Mouse (Mus musculus) CH12.LX (cell line): ENCODE results near the gene Hoxa9. TPM values are rescaled to one million over a fixed set of nuclear protein-coding genes. Genes with fewer than 3 reads are reported as not detected.

ENCODE experiments used
- DNase-seq: peaks from one replicate; pipeline ENCODE4 v3.0.0-alpha.2; 2013; ENCODE audit errors: extremely low read depth
- H3K27ac ChIP-seq: 2 replicates; pipeline ENCODE4 v1.5.1; 2012; ENCODE audit warnings: low read depth, mild to moderate bottlenecking, control low read depth, moderate library complexity; ENCODE audit not compliant: insufficient read depth
- H3K27me3 ChIP-seq: replicated peaks from 2 replicates; pipeline ENCODE3; 2012; ENCODE audit warnings: inconsistent platforms
- H3K36me3 ChIP-seq, 2 experiments: replicated peaks in 1 of 2; 2 replicates each; pipeline versions ENCODE3 to v1.6.1; 2012; ENCODE audit warnings: inconsistent platforms in 1 of 2, low read length in 1 of 2, mild to moderate bottlenecking in 1 of 2, mixed read lengths in 1 of 2, moderate library complexity in 1 of 2; ENCODE audit not compliant: control insufficient read depth in 1 of 2, insufficient read depth in 1 of 2
- H3K4me1 ChIP-seq, 2 experiments: 2 replicates each; pipeline ENCODE4 v1.6.1; 2012; ENCODE audit warnings: inconsistent platforms in 1 of 2, moderate library complexity in 1 of 2; ENCODE audit not compliant: insufficient read depth in 2 of 2, control insufficient read depth in 1 of 2
- H3K4me2 ChIP-seq: 2 replicates; pipeline ENCODE4 v1.6.1; 2012; ENCODE audit warnings: low read depth, mild to moderate bottlenecking, control low read depth; ENCODE audit not compliant: poor library complexity, insufficient read depth, severe bottlenecking
- H3K4me3 ChIP-seq, 3 experiments: fragments of 150-350 bp in 1 of 3; sonication (generic) in 1 of 3; replicated peaks in 1 of 3; 2 replicates each; pipeline versions ENCODE3 to v1.5.1; 2011 to 2012; ENCODE audit warnings: low read depth in 2 of 3, low read length in 2 of 3, mild to moderate bottlenecking in 2 of 3, moderate library complexity in 2 of 3, control low read depth in 1 of 3, improper control_type of control experiment in 1 of 3, inconsistent platforms in 1 of 3, mixed read lengths in 1 of 3; ENCODE audit not compliant: poor library complexity in 1 of 3
- H3K79me2 ChIP-seq: replicated peaks from 2 replicates; pipeline ENCODE4 v1.6.1; 2012; ENCODE audit warnings: mild to moderate bottlenecking, moderate library complexity; ENCODE audit not compliant: control insufficient read depth, poor library complexity, insufficient read depth, severe bottlenecking; ENCODE audit errors: extremely low read depth
- H3K9ac ChIP-seq: 2 replicates; pipeline ENCODE4 v1.6.1; 2012; ENCODE audit warnings: low read depth, mild to moderate bottlenecking, control low read depth, moderate library complexity; ENCODE audit not compliant: insufficient read depth
- H3K9me3 ChIP-seq: replicated peaks from 2 replicates; pipeline ENCODE3; 2012; ENCODE audit warnings: low read length, inconsistent platforms, mixed read lengths
- BHLHE40 ChIP-seq: IDR thresholded peaks from 2 replicates; pipeline ENCODE4 v1.6.1; 2011; ENCODE audit warnings: mild to moderate bottlenecking, low read depth, low read length, improper control_type of control experiment
- CHD2 ChIP-seq: IDR thresholded peaks from 2 replicates; pipeline ENCODE4 v1.6.1; 2011; ENCODE audit warnings: low read length, improper control_type of control experiment
- ETS1 ChIP-seq: conservative IDR thresholded peaks from 2 replicates; pipeline ENCODE4 v1.6.1; 2012; ENCODE audit warnings: low read depth, mild to moderate bottlenecking, inconsistent platforms, low read length, improper control_type of control experiment, moderate library complexity
- HCFC1 ChIP-seq: IDR thresholded peaks from 2 replicates; pipeline ENCODE4 v1.6.1; 2012; ENCODE audit warnings: low read depth, mild to moderate bottlenecking, inconsistent platforms, low read length, improper control_type of control experiment
- KAT2A ChIP-seq: IDR thresholded peaks from 2 replicates; pipeline ENCODE4 v1.6.1; 2012; ENCODE audit warnings: low read length, improper control_type of control experiment, inconsistent platforms; ENCODE audit not compliant: insufficient replicate concordance
- MXI1 ChIP-seq: IDR thresholded peaks from 2 replicates; pipeline ENCODE4 v1.6.1; 2011; ENCODE audit warnings: mild to moderate bottlenecking, low read depth, low read length, improper control_type of control experiment
- MYC ChIP-seq: IDR thresholded peaks from 2 replicates; pipeline ENCODE4 v1.6.1; 2011; ENCODE audit warnings: low read depth, mild to moderate bottlenecking, improper control_type of control experiment, low read length
- NRF1 ChIP-seq: IDR thresholded peaks from 2 replicates; pipeline ENCODE4 v1.6.1; 2014; ENCODE audit warnings: low read depth, mild to moderate bottlenecking, inconsistent platforms, low read length, improper control_type of control experiment, moderate library complexity
- PAX5 ChIP-seq: IDR thresholded peaks from 2 replicates; pipeline ENCODE4 v1.6.1; 2012; ENCODE audit warnings: low read length, inconsistent platforms, mixed read lengths
- POLR2A ChIP-seq: IDR thresholded peaks from 2 replicates; pipeline ENCODE4 v1.6.1; 2011; ENCODE audit warnings: low read depth, mild to moderate bottlenecking, improper control_type of control experiment, low read length
- RCOR1 ChIP-seq: conservative IDR thresholded peaks from 2 replicates; pipeline ENCODE4 v1.6.1; 2012; ENCODE audit warnings: low read depth, mild to moderate bottlenecking, inconsistent platforms, low read length, improper control_type of control experiment
- SIN3A ChIP-seq: IDR thresholded peaks from 2 replicates; pipeline ENCODE4 v1.6.1; 2012; ENCODE audit warnings: low read length, improper control_type of control experiment, inconsistent platforms
- SMC3 ChIP-seq: IDR thresholded peaks from 2 replicates; pipeline ENCODE4 v1.6.1; 2011; ENCODE audit warnings: low read depth, low read length, improper control_type of control experiment
- UBTF ChIP-seq: IDR thresholded peaks from 2 replicates; pipeline ENCODE4 v1.6.1; 2012; ENCODE audit warnings: low read depth, mild to moderate bottlenecking, inconsistent platforms, low read length, improper control_type of control experiment, moderate library complexity
- USF1 ChIP-seq: IDR thresholded peaks from 2 replicates; pipeline ENCODE4 v1.6.1; 2014; ENCODE audit warnings: low read depth, mild to moderate bottlenecking, inconsistent platforms, low read length, improper control_type of control experiment
- ZC3H11A ChIP-seq: IDR thresholded peaks from 2 replicates; pipeline ENCODE4 v1.6.1; 2012; ENCODE audit warnings: low read depth, mild to moderate bottlenecking, inconsistent platforms, low read length, improper control_type of control experiment
- ZKSCAN1 ChIP-seq: IDR thresholded peaks from 2 replicates; pipeline ENCODE4 v1.6.1; 2012; ENCODE audit warnings: low read depth, inconsistent platforms, low read length, improper control_type of control experiment, borderline replicate concordance
- ZMIZ1 ChIP-seq: IDR thresholded peaks from 2 replicates; pipeline ENCODE4 v1.6.1; 2012; ENCODE audit warnings: low read depth, mild to moderate bottlenecking, inconsistent platforms, low read length, improper control_type of control experiment
- ZNF384 ChIP-seq: IDR thresholded peaks from 2 replicates; pipeline ENCODE4 v1.6.1; 2012; ENCODE audit warnings: low read depth, low read length, improper control_type of control experiment, inconsistent platforms
- dilution Hi-C: fragments of 300-500 bp; cut with MboI; formaldehyde crosslinking; loops from 2 replicates; pipeline ENCODE4 v1.14.3; 2020; ENCODE audit warnings: low sequenced_read_pairs; ENCODE audit not compliant: extremely low pct_unique_long_range_greater_than_20kb, extremely low pct_ligation_motif_present
- in situ Hi-C: fragments of 300-500 bp; cut with MboI; formaldehyde crosslinking; loops from 3 replicates; pipeline ENCODE4 v1.14.3; 2019; ENCODE audit warnings: low sequenced_read_pairs, low pct_ligation_motif_present, low pct_unique_long_range_greater_than_20kb, mixed read lengths
- polyA plus RNA-seq: library from polyadenylated mRNA; unstranded; fragments of >175 nt; gene quantifications from 2 replicates; pipeline ENCODE4 v1.2.1, GENCODE M21; 2012; ENCODE audit warnings: low read depth; ENCODE audit not compliant: insufficient read length
- total RNA-seq, 2 experiments: library from RNA; depleted of rRNA; stranded (reverse); fragments of 300-350 nt in 1 of 2; fragments of >200 nt in 1 of 2; gene quantifications; 2 replicates each; pipeline ENCODE4 v1.2.3; 2012 to 2014

The Hoxa9 gene
- total and polyA plus RNA-seq, 3 experiments, result 0.30 to 0.47 (median 0.30) TPM

GRCm38 (mm10) chr6:52246916-52247315 is 16.0 kb upstream of the Hoxa9 start:
- no peak overlapping the region for H3K4me2 ChIP-seq
- H3K79me2 ChIP-seq, result no peaks in the 10 kb centered on the region
- no peaks in the 10 kb centered on the region for H3K27me3 ChIP-seq
- no peak overlapping the region for H3K27ac ChIP-seq
- no peak for DNase-seq
- no peak for TF ChIP-seq USF1
- no peak for TF ChIP-seq MYC
- TF ChIP-seq NRF1, result no peak
- TF ChIP-seq SMC3, result no peak
- TF ChIP-seq ZMIZ1, result no peak
- TF ChIP-seq SIN3A, result no peak
- TF ChIP-seq ZC3H11A, result no peak
- H3K4me1 ChIP-seq, result no peaks in the 10 kb centered on the region
- dilution Hi-C loops (no loop called here), in situ Hi-C loops (no loop called here)
- peaks cover 7% of the 10 kb centered on the region for H3K9me3 ChIP-seq
- H3K4me3 ChIP-seq, result no peak overlapping the region
- H3K9ac ChIP-seq, result no peak overlapping the region
- no peaks in the 10 kb centered on the region for H3K36me3 ChIP-seq

DNA sequence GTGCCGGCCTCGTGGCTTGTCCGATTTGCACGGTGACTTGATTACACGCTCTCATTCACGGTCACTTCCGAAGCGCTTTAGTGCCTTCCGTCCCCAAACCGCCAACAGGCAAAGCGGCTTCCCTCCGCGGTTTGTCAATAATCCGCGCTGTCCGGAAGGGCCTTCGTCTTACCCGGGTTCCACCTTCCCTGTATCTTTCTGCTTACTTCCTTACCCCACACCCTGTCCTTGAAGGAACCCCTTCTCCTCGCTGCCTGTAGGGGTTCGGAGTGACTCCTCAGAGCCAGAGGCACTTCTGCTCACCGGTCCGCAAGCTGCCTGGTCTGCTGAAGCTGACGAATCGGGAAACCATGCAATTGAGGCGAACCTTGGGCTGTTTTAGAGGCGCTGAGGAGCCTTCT is 15.5 kb upstream of the Hoxa9 start:
- dilution Hi-C loops, result no loop called here
- no peaks in the 10 kb centered on the region for H3K4me1 ChIP-seq
- H3K9me3 ChIP-seq, result peaks cover 5% of the 10 kb centered on the region
- no peaks in the 10 kb centered on the region for H3K27me3 ChIP-seq
- H3K9ac ChIP-seq, result no peak overlapping the region
- TF ChIP-seq ETS1 (no peak), ZNF384 (no peak), RCOR1 (no peak), MXI1 (no peak), NRF1 (no peak), ZKSCAN1 (no peak), ZMIZ1 (no peak), HCFC1 (no peak), UBTF (no peak), PAX5 (no peak), KAT2A (no peak), CHD2 (no peak), BHLHE40 (no peak), SIN3A (no peak), POLR2A (no peak), USF1 (no peak), ZC3H11A (no peak)
- H3K79me2 ChIP-seq, result no peaks in the 10 kb centered on the region
- no peak overlapping the region for H3K27ac ChIP-seq
- H3K4me3 ChIP-seq, result no peak overlapping the region
- in situ Hi-C loops, result no loop called here
- DNase-seq, result no peak
- H3K4me2 ChIP-seq, result no peak overlapping the region
- no peaks in the 10 kb centered on the region for H3K36me3 ChIP-seq
